Mouse (Mus musculus) heart, embryonic 15.5 days (tissue): ENCODE data around the gene Etnk1. TPM values are rescaled to one million over a fixed set of nuclear protein-coding genes. Genes with fewer than 3 reads are reported as not detected.

Experiments used
- ATAC-seq: fragments of 200-750 bp; cut with Nextera tagmentation; replicated peaks from 2 replicates; pipeline ENCODE4 v1.8.0; 2017; ENCODE audit warnings: low read depth, moderate TSS enrichment; ENCODE audit not compliant: insufficient number of reproducible peaks, insufficient read depth, low FRiP score
- H3K27ac ChIP-seq: fragments of 300-500 bp; sonication (generic); 2 replicates; pipeline ENCODE4 v1.5.1; 2015; ENCODE audit warnings: mild to moderate bottlenecking, inconsistent platforms
- H3K27me3 ChIP-seq: fragments of 300-500 bp; sonication (generic); 2 replicates; pipeline ENCODE4 v1.6.1; 2015; ENCODE audit warnings: inconsistent platforms
- H3K36me3 ChIP-seq: fragments of 300-500 bp; sonication (generic); 2 replicates; pipeline ENCODE4 v1.6.1; 2015; ENCODE audit warnings: mild to moderate bottlenecking, inconsistent platforms
- H3K4me1 ChIP-seq: fragments of 300-500 bp; sonication (generic); replicated peaks from 2 replicates; pipeline ENCODE4 v1.6.1; 2015; ENCODE audit warnings: inconsistent platforms
- H3K4me2 ChIP-seq: fragments of 300-500 bp; sonication (generic); 2 replicates; pipeline ENCODE4 v1.6.1; 2015; ENCODE audit warnings: inconsistent platforms, mild to moderate bottlenecking, moderate library complexity
- H3K4me3 ChIP-seq: fragments of 300-500 bp; sonication (generic); 2 replicates; pipeline ENCODE4 v1.5.1; 2015; ENCODE audit warnings: mild to moderate bottlenecking, inconsistent platforms
- H3K9ac ChIP-seq: fragments of 300-500 bp; sonication (generic); 2 replicates; pipeline ENCODE4 v1.6.1; 2015; ENCODE audit warnings: mild to moderate bottlenecking, inconsistent platforms
- H3K9me3 ChIP-seq: fragments of 300-500 bp; sonication (generic); replicated peaks from 2 replicates; pipeline ENCODE4 v1.6.1; 2016; ENCODE audit warnings: inconsistent platforms
- WGBS: fragments of 180-500 bp; shearing (Covaris S2); methylation state at CpG from one replicate; pipeline ENCODE4 v1.1.7; 2015; ENCODE audit warnings: mixed read lengths; 5-methylcytosine and 5-hydroxymethylcytosine counted together
- polyA plus RNA-seq: library from polyadenylated mRNA; unstranded; fragments of >200 nt; fragmentation: Nextera tagmentation; extraction: Ambion mirVana; gene quantifications from 2 replicates; pipeline ENCODE4 v1.2.1, GENCODE M21; 2015

Gene Etnk1
- polyA plus RNA-seq: 10.8 and 14.5 TPM in 2 replicates

GRCm38 (mm10) chr6:143166452-143167357 is at the start of gene Etnk1:
Etnk1 (plus strand) TSS chr6:143167221.
- Histone ChIP-seq H3K9ac (peak within 1 kb of the TSS; percentile 83), H3K4me3 (peak within 1 kb of the TSS; percentile 84), H3K36me3 (no peaks in the 10 kb centered on the region), H3K27me3 (no peaks in the 10 kb centered on the region), H3K27ac (peak within 1 kb of the TSS; percentile 95), H3K4me1 (peaks cover 30% of the 10 kb centered on the region), H3K4me2 (peak within 1 kb of the TSS; percentile 85), H3K9me3 (no peaks in the 10 kb centered on the region)
- under 1% methylated on average over 80 of the region's 81 CpGs for WGBS
- peak; percentile 94 for ATAC-seq

- Histone ChIP-seq H3K4me3 (no peak overlapping the region), H3K27me3 (no peaks in the 10 kb centered on the region), H3K9ac (no peak overlapping the region), H3K4me2 (no peak overlapping the region), H3K4me1 (peaks cover 9% of the 10 kb centered on the region), H3K9me3 (no peaks in the 10 kb centered on the region), H3K36me3 (no peaks in the 10 kb centered on the region), H3K27ac (no peak overlapping the region)
- WGBS: 87% methylated on average over 6 of the region's 6 CpGs
- ATAC-seq: no peak
Observed at GRCm38 (mm10) chr6:143119325-143119724, 47.7 kb upstream of the Etnk1 start.

GRCm38 (mm10) chr6:143125721-143126120 is 41.3 kb upstream of the Etnk1 start:
- no peak overlapping the region for H3K4me3 ChIP-seq
- no peak overlapping the region for H3K27ac ChIP-seq
- H3K4me2 ChIP-seq: no peak overlapping the region
- ATAC-seq: no peak
- H3K9me3 ChIP-seq: 0 out of 2 replicates have a peak, but pooled peaks cover under 1% of the 10 kb centered on the region
- no peaks in the 10 kb centered on the region for H3K4me1 ChIP-seq
- H3K36me3 ChIP-seq: no peaks in the 10 kb centered on the region
- no peak overlapping the region for H3K9ac ChIP-seq
- no peaks in the 10 kb centered on the region for H3K27me3 ChIP-seq

- 82% methylated on average over 7 of the region's 7 CpGs for WGBS
- H3K9me3 ChIP-seq: 0 out of 2 replicates have a peak, but pooled peaks cover 6% of the 10 kb centered on the region
Observed at GRCm38 (mm10) chr6:143129466-143129865, 37.6 kb upstream of the Etnk1 start.

GRCm38 (mm10) chr6:143129952-143130351 is 37.1 kb upstream of the Etnk1 start:
- Histone ChIP-seq H3K4me2 (no peak overlapping the region), H3K9ac (no peak overlapping the region), H3K4me1 (no peaks in the 10 kb centered on the region), H3K36me3 (no peaks in the 10 kb centered on the region), H3K9me3 (0 out of 2 replicates have a peak, but pooled peaks cover 6% of the 10 kb centered on the region), H3K4me3 (no peak overlapping the region), H3K27ac (no peak overlapping the region), H3K27me3 (no peaks in the 10 kb centered on the region)
- no peak for ATAC-seq
- 71% methylated on average over 3 of the region's 3 CpGs for WGBS

More at GRCm38 (mm10) chr6:143129466-143129865, 37.6 kb upstream of the Etnk1 start:
- no peak overlapping the region for H3K27ac ChIP-seq
- ATAC-seq: no peak
- no peaks in the 10 kb centered on the region for H3K27me3 ChIP-seq
- H3K9ac ChIP-seq: no peak overlapping the region
- H3K4me3 ChIP-seq: no peak overlapping the region
- no peak overlapping the region for H3K4me2 ChIP-seq
- no peaks in the 10 kb centered on the region for H3K4me1 ChIP-seq
- H3K36me3 ChIP-seq: no peaks in the 10 kb centered on the region

GRCm38 (mm10) chr6:143130411-143130810 is 36.6 kb upstream of the Etnk1 start:
- H3K9me3 ChIP-seq: 0 out of 2 replicates have a peak, but pooled peaks cover 6% of the 10 kb centered on the region
- H3K4me1 ChIP-seq: no peaks in the 10 kb centered on the region
- H3K36me3 ChIP-seq: no peaks in the 10 kb centered on the region
- H3K4me2 ChIP-seq: no peak overlapping the region
- H3K27me3 ChIP-seq: no peaks in the 10 kb centered on the region
- WGBS: 69% methylated on average over 4 of the region's 4 CpGs
- ATAC-seq: no peak
- H3K27ac ChIP-seq: no peak overlapping the region
- no peak overlapping the region for H3K9ac ChIP-seq
- H3K4me3 ChIP-seq: no peak overlapping the region

- Histone ChIP-seq H3K4me2 (no peak overlapping the region), H3K4me3 (no peak overlapping the region), H3K9me3 (0 out of 2 replicates have a peak, but pooled peaks cover 6% of the 10 kb centered on the region), H3K36me3 (no peaks in the 10 kb centered on the region), H3K27ac (no peak overlapping the region), H3K27me3 (no peaks in the 10 kb centered on the region), H3K4me1 (no peaks in the 10 kb centered on the region), H3K9ac (no peak overlapping the region)
- no peak for ATAC-seq
- 71% methylated on average over 6 of the region's 6 CpGs for WGBS
Observed at GRCm38 (mm10) chr6:143131895-143132652, 34.9 kb upstream of the Etnk1 start.

- Histone ChIP-seq H3K4me1 (no peaks in the 10 kb centered on the region), H3K9ac (no peak overlapping the region), H3K4me3 (no peak overlapping the region), H3K4me2 (no peak overlapping the region), H3K27ac (no peak overlapping the region), H3K9me3 (0 out of 2 replicates have a peak, but pooled peaks cover 6% of the 10 kb centered on the region), H3K36me3 (no peaks in the 10 kb centered on the region), H3K27me3 (no peaks in the 10 kb centered on the region)
- 86% methylated on average over 2 of the region's 2 CpGs for WGBS
- ATAC-seq: no peak
Observed at GRCm38 (mm10) chr6:143133150-143133549, 33.9 kb upstream of the Etnk1 start.

GRCm38 (mm10) chr6:143135097-143135496 is 31.9 kb upstream of the Etnk1 start:
- no peak for ATAC-seq
- Histone ChIP-seq H3K27me3 (no peaks in the 10 kb centered on the region), H3K27ac (no peak overlapping the region), H3K4me3 (no peak overlapping the region), H3K9me3 (0 out of 2 replicates have a peak, but pooled peaks cover 6% of the 10 kb centered on the region), H3K4me2 (no peak overlapping the region), H3K36me3 (no peaks in the 10 kb centered on the region), H3K4me1 (no peaks in the 10 kb centered on the region), H3K9ac (no peak overlapping the region)
- WGBS: 87% methylated on average over 13 of the region's 13 CpGs

GRCm38 (mm10) chr6:143136688-143137087 is 30.3 kb upstream of the Etnk1 start:
- WGBS: 98% methylated on average over 7 of the region's 7 CpGs
- Histone ChIP-seq H3K4me3 (no peak overlapping the region), H3K36me3 (no peaks in the 10 kb centered on the region)

GRCm38 (mm10) chr6:143137341-143137740 is 29.7 kb upstream of the Etnk1 start:
- Histone ChIP-seq H3K4me3 (no peak overlapping the region), H3K4me2 (no peak overlapping the region), H3K9ac (no peak overlapping the region), H3K9me3 (no peaks in the 10 kb centered on the region), H3K27me3 (no peaks in the 10 kb centered on the region), H3K27ac (no peak overlapping the region), H3K4me1 (no peaks in the 10 kb centered on the region), H3K36me3 (no peaks in the 10 kb centered on the region)
- 44% methylated on average over 5 of the region's 5 CpGs for WGBS
- no peak for ATAC-seq

More at GRCm38 (mm10) chr6:143136688-143137087, 30.3 kb upstream of the Etnk1 start:
- Histone ChIP-seq H3K9me3 (no peaks in the 10 kb centered on the region), H3K27ac (no peak overlapping the region), H3K27me3 (no peaks in the 10 kb centered on the region), H3K9ac (no peak overlapping the region), H3K4me2 (no peak overlapping the region), H3K4me1 (no peaks in the 10 kb centered on the region)
- ATAC-seq: no peak
